In genomic region chr8:88197328-88197727, GRCm38 (mm10) we compare ENCODE assay signal across 20 mouse cellular contexts. TPM values are rescaled to one million over a fixed set of nuclear protein-coding genes. Genes with fewer than 3 reads are reported as not detected.
DNase-seq lines count a peak whose midpoint lies in the region; ATAC-seq and TF ChIP-seq lines count a peak whose summit lies in the region.
"Had no signal": no experiment of that assay in that cellular context is flagged by ENCODE, and none has a peak within 500 bp of the region (broad histone marks: within the 10 kb centered on the region; RNA-seq: fewer than 3 reads in every experiment).

No protein-coding gene starts in this region.

- TF ChIP-seq EP300 in MEL (IDR thresholded peaks at IDR 0.05; ENCODE audit: low read depth in 1 of 2, low read length in 2 of 2), result no peak

- 43% methylated on average over 3 of the region's 3 CpGs for WGBS in kidney, adult 2 months
- 48% methylated on average over 3 of the region's 3 CpGs for WGBS in kidney, embryonic 16.5 days

- H3K27me3 ChIP-seq in kidney, adult 2 months (replicated peaks; ENCODE audit: control insufficient read depth, insufficient read depth, low read length), result no peaks in the 10 kb centered on the region
- H3K27me3 ChIP-seq in kidney, embryonic 16.5 days (ENCODE audit: insufficient read depth, low read length), result no peaks in the 10 kb centered on the region
- peaks cover 0 to 2% of the 10 kb centered on the region in 2 experiments; a peak in 2 of 4 replicates for H3K27me3 ChIP-seq in MEL (ENCODE audit: control insufficient read depth in 1 of 2, insufficient read depth in 2 of 2, low read length in 2 of 2)
- H3K27me3 ChIP-seq: hindbrain, embryonic 13.5 days had no signal

- no peak overlapping the region for H3K4me3 ChIP-seq in kidney, adult 2 months (ENCODE audit: insufficient read depth, low read depth, low read length)
- no peak overlapping the region for H3K4me3 ChIP-seq in kidney, embryonic 16.5 days (ENCODE audit: low read length)
- no peak overlapping the region for H3K4me3 ChIP-seq in MEL (ENCODE audit: control insufficient read depth in 1 of 2, insufficient read depth in 1 of 2, low read depth in 2 of 2, low read length in 2 of 2)
- H3K4me3 ChIP-seq: embryonic facial prominence, embryonic 10.5 days; hindbrain, embryonic 13.5 days; left cerebral cortex, adult 2 months had no signal

- TF ChIP-seq RAD21 in MEL (IDR thresholded peaks at IDR 0.05; ENCODE audit: low read depth, low read length), result no peak

- H3K79me2 ChIP-seq in MEL (ENCODE audit: control insufficient read depth, insufficient read depth, low read length, poor library complexity), result peaks cover 31% of the 10 kb centered on the region

- no peaks in the 10 kb centered on the region for H3K36me3 ChIP-seq in kidney, adult 2 months (ENCODE audit: control insufficient read depth, insufficient read depth, low read length)
- H3K36me3 ChIP-seq in kidney, embryonic 16.5 days (ENCODE audit: insufficient read depth, low read length), result no peaks in the 10 kb centered on the region
- H3K36me3 ChIP-seq in MEL (ENCODE audit: control insufficient read depth in 1 of 2, insufficient read depth in 2 of 2, low read length in 2 of 2), result peaks cover 0 to 15% of the 10 kb centered on the region in 2 experiments; a peak in 3 of 4 replicates
- H3K36me3 ChIP-seq: hindbrain, embryonic 13.5 days had no signal

- TF ChIP-seq CTCF in kidney, adult 2 months (conservative IDR thresholded peaks at IDR 0.05; ENCODE audit: insufficient read depth, insufficient read length, low read depth, low read length), result no peak
- no peak for TF ChIP-seq CTCF in MEL (IDR thresholded peaks at IDR 0.05 in 2 of 3, conservative IDR thresholded peaks at IDR 0.05 in 1 of 3; ENCODE audit: control insufficient read depth in 1 of 3, insufficient read depth in 1 of 3, low read depth in 2 of 3, low read length in 3 of 3, poor library complexity in 1 of 3, severe bottlenecking in 1 of 3)

- ATAC-seq in kidney, embryonic 16.5 days (ENCODE audit: low FRiP score, low TSS enrichment), result no peak
- ATAC-seq: forebrain, embryonic 14.5 days; lung, postnatal 0 days had no signal

- H3K4me2 ChIP-seq in kidney, embryonic 16.5 days (replicated peaks; ENCODE audit: low read depth, low read length), result no peak overlapping the region
- H3K4me2 ChIP-seq: hindbrain, embryonic 13.5 days; midbrain, embryonic 11.5 days had no signal

- peak; percentile 20 for DNase-seq in cerebellum, adult 9-11 months
- no peak for DNase-seq in cerebellum, postnatal 10 days
- peak; percentile 71 for DNase-seq in kidney, adult 2 months
- peak; percentile 37 for DNase-seq in MEL (ENCODE audit: low read depth, low spot score)
- DNase-seq in kidney, postnatal 14 days, result peak; percentile 41
- no peak for DNase-seq in neural tube, embryonic 10.5 days (ENCODE audit: extremely low spot score, low spot score)
- no peak for DNase-seq in lung, adult 18-20 months
- DNase-seq: adrenal gland, adult 8-10 months; cerebellum, adult 11 months; cerebellum, postnatal 36 days; right cerebral cortex, postnatal 4 days; thymus, postnatal 36 days had no signal

- TF ChIP-seq POLR2A in kidney, adult 2 months (IDR thresholded peaks at IDR 0.05; ENCODE audit: low read depth, low read length), result no peak
- no peak for TF ChIP-seq POLR2A in MEL (IDR thresholded peaks at IDR 0.05; ENCODE audit: control insufficient read depth in 1 of 2, insufficient read depth in 1 of 2, low read depth in 1 of 2, low read length in 2 of 2, poor library complexity in 1 of 2)

- H3K4me1 ChIP-seq in kidney, adult 2 months (ENCODE audit: control insufficient read depth, insufficient read depth, low read length), result peaks cover 20% of the 10 kb centered on the region
- H3K4me1 ChIP-seq in kidney, embryonic 16.5 days (ENCODE audit: insufficient read depth, low read length), result peaks cover 26% of the 10 kb centered on the region
- peaks cover 5 to 17% of the 10 kb centered on the region in 2 experiments for H3K4me1 ChIP-seq in MEL (ENCODE audit: control insufficient read depth in 1 of 2, insufficient read depth in 2 of 2, low read length in 2 of 2)

- H3K9me3 ChIP-seq in kidney, embryonic 16.5 days (ENCODE audit: low read length), result no peaks in the 10 kb centered on the region
- H3K9me3 ChIP-seq in MEL (replicated peaks; ENCODE audit: insufficient read depth, low read length), result no peaks in the 10 kb centered on the region
- H3K9me3 ChIP-seq: embryonic facial prominence, embryonic 10.5 days; hindbrain, embryonic 13.5 days had no signal

- H3K9ac ChIP-seq in kidney, embryonic 16.5 days (replicated peaks; ENCODE audit: low read length), result no peak overlapping the region
- H3K9ac ChIP-seq in MEL (ENCODE audit: control insufficient read depth, low read depth, low read length, poor library complexity, severe bottlenecking), result no peak overlapping the region
- H3K9ac ChIP-seq: hindbrain, embryonic 13.5 days; liver, embryonic 14.5 days had no signal

- H3K27ac ChIP-seq in kidney, adult 2 months (ENCODE audit: insufficient read depth, low read depth, low read length), result peak overlapping the region; percentile 72
- H3K27ac ChIP-seq in kidney, embryonic 16.5 days (ENCODE audit: low read length), result no peak overlapping the region
- H3K27ac ChIP-seq in MEL (ENCODE audit: control insufficient read depth, low read depth, low read length), result no peak overlapping the region
- H3K27ac ChIP-seq: embryonic facial prominence, embryonic 10.5 days; hindbrain, embryonic 13.5 days; left cerebral cortex, adult 2 months; liver, embryonic 14.5 days had no signal

TF ChIP-seq in MEL, 35 proteins besides CTCF, POLR2A, EP300 and RAD21:
- TF ChIP-seq GABPA (IDR thresholded peaks at IDR 0.05; ENCODE audit: low read depth, low read length) (no peak), CHD1 (IDR thresholded peaks at IDR 0.05; ENCODE audit: low read depth, low read length) (no peak), USF2 (IDR thresholded peaks at IDR 0.05; ENCODE audit: borderline replicate concordance in 1 of 2, insufficient read depth in 1 of 2, low read depth in 1 of 2, low read length in 2 of 2) (no peak), SMC3 (IDR thresholded peaks at IDR 0.05; ENCODE audit: low read depth, low read length) (no peak), POLR2AphosphoS5 (IDR thresholded peaks at IDR 0.05; ENCODE audit: borderline replicate concordance, low read depth, low read length) (no peak), TAL1 (IDR thresholded peaks at IDR 0.05; ENCODE audit: low read length) (no peak), ZKSCAN1 (IDR thresholded peaks at IDR 0.05; ENCODE audit: low read depth, low read length) (no peak), ZMIZ1 (IDR thresholded peaks at IDR 0.05; ENCODE audit: low read depth, low read length) (no peak), MYC (IDR thresholded peaks at IDR 0.05; ENCODE audit: low read depth, low read length) (no peak), NRF1 (IDR thresholded peaks at IDR 0.05; ENCODE audit: insufficient read depth, low read depth, low read length, poor library complexity, severe bottlenecking) (no peak), NELFE (IDR thresholded peaks at IDR 0.05; ENCODE audit: low read depth, low read length) (no peak), MAZ (IDR thresholded peaks at IDR 0.05; ENCODE audit: low read depth, low read length) (no peak), SIN3A (IDR thresholded peaks at IDR 0.05; ENCODE audit: low read length) (no peak)

RNA-seq across cellular contexts. Expression of gene Tent4b, which starts 1.7 kb away (rescaled TPM):
- polyA plus RNA-seq in kidney, adult 2 months (2012; rRNA removed), result 26.5 and 28.8 TPM in 2 replicates
- 6.3 and 6.4 TPM in 2 replicates for polyA plus RNA-seq in kidney, embryonic 16.5 days (2015; fragmentation: Nextera tagmentation; extraction: Ambion mirVana)
- 25.9 and 28.7 TPM in 2 replicates for total RNA-seq in MEL (2012; rRNA removed)
- polyA plus RNA-seq in MEL (2012; ENCODE audit: insufficient read depth in 1 of 2, insufficient read length in 2 of 2, low read depth in 1 of 2, low replicate concordance in 2 of 2, missing spikeins in 1 of 2), result 10 to 100 TPM in 1 of 2 experiments, not detected in 1; 45.3 TPM

RNA-seq across cellular contexts. Expression of gene Heatr3, which starts 59.7 kb away (rescaled TPM):
- 12.9 and 15.3 TPM in 2 replicates for polyA plus RNA-seq in kidney, adult 2 months (2012; rRNA removed)
- polyA plus RNA-seq in kidney, embryonic 16.5 days (2015; fragmentation: Nextera tagmentation; extraction: Ambion mirVana), result 48.2 and 51.4 TPM in 2 replicates
- total RNA-seq in MEL (2012; rRNA removed), result 52.9 and 60.3 TPM in 2 replicates
- 10 to 100 TPM in 1 of 2 experiments, not detected in 1; 59.6 TPM for polyA plus RNA-seq in MEL (2012; ENCODE audit: insufficient read depth in 1 of 2, insufficient read length in 2 of 2, low read depth in 1 of 2, low replicate concordance in 2 of 2, missing spikeins in 1 of 2)

Comparison
In these comparisons a context has a peak if more than half of its experiments do, and no peak if none do; other contexts are left out.
1. DNase-seq: peak in cerebellum, adult 9-11 months (single experiment), kidney, adult 2 months (single experiment), MEL (single experiment) and kidney, postnatal 14 days (single experiment); none in cerebellum, postnatal 10 days (0 of 2), neural tube, embryonic 10.5 days (single experiment) and lung, adult 18-20 months (0 of 2).